Mouse (Mus musculus): ENCODE measurements at regions not wholly inside any gene's neighbourhood (a gene's known extent, or its start where the extent isn't known, plus 50 kb on each side); places are given as distances from the start of the nearest gene placed in this dataset.

DNA sequence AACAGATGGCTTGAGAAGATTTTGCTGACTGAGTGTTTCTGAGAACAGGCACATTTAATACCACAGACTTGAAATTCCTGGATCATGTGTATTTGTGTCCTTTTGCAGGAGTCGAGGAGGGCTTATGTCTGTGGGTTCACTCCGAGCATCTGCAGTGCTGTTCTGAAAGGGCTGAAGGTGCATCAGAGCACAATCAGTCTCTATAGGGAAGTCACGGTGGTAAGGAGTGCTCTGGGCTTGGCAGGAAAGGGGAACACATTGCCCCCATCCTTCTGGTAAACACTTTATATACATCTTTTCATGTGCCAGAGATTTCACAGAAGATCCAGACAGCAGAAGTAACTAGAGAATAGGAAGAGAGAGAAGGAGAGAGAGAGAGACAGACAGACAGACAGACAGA is 545.1 kb downstream of the Tmem38b start:
- Histone ChIP-seq H3K4me3 (ENCODE audit: control insufficient read depth in 1 of 2, insufficient read depth in 1 of 2, low read depth in 1 of 2, low read length in 2 of 2) (no peak overlapping the region), H3K9ac (ENCODE audit: low read length) (no peak overlapping the region), H3K9me3 (ENCODE audit: control insufficient read depth, low read length) (no peaks in the 10 kb centered on the region), H3K36me3 (ENCODE audit: control insufficient read depth, insufficient read depth, low read length) (no peaks in the 10 kb centered on the region), H3K4me1 (ENCODE audit: control insufficient read depth in 2 of 2, insufficient read depth in 2 of 2, low read length in 2 of 2) (peaks cover 13 to 18% of the 10 kb centered on the region in 2 experiments), H3K4me2 (ENCODE audit: low read length) (no peak overlapping the region), H3K27ac (replicated peaks in 1 of 2; ENCODE audit: control insufficient read depth in 1 of 2, insufficient read depth in 1 of 2, low read depth in 2 of 2, low read length in 2 of 2) (no peak overlapping the region), H3K27me3 (ENCODE audit: control insufficient read depth, insufficient read depth, low read length) (no peaks in the 10 kb centered on the region)
- ATAC-seq (ENCODE audit: insufficient number of reproducible peaks, insufficient read depth, low FRiP score, low read depth): no peak
- 66% methylated on average over 3 of the region's 3 CpGs for WGBS

DNA sequence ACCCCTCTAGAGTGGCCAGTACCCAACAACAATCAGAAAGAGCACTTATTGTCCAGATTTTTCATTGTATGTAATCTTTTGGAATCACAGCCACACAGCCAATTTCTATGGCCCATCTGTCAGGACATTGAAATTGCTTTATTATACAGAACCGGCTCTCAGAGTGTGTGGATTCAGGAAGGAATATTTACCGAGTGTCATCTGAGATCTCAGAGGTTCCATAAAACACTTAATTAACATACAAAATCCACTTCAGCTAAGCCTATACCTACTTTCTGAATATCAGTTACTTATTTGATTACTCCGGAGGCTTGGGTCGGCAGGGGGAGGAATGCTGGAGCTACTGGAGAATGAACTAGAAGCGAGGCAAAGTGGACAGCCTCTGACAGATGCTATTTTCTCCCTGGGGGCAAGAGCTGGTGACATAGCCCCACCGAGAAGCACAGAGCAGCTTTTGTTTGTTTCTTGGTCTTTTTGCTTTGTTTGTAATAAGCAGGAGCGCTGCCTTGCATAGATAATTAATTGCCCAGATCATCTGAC is 545.6 kb downstream of the Tmem38b start:
- Histone ChIP-seq H3K9ac (ENCODE audit: low read length) (no peak overlapping the region), H3K27ac (replicated peaks in 1 of 2; ENCODE audit: control insufficient read depth in 1 of 2, insufficient read depth in 1 of 2, low read depth in 2 of 2, low read length in 2 of 2) (no peak overlapping the region), H3K27me3 (ENCODE audit: control insufficient read depth, insufficient read depth, low read length) (no peaks in the 10 kb centered on the region), H3K9me3 (ENCODE audit: control insufficient read depth, low read length) (no peaks in the 10 kb centered on the region), H3K36me3 (ENCODE audit: control insufficient read depth, insufficient read depth, low read length) (no peaks in the 10 kb centered on the region), H3K4me1 (ENCODE audit: control insufficient read depth in 2 of 2, insufficient read depth in 2 of 2, low read length in 2 of 2) (peaks cover 13 to 18% of the 10 kb centered on the region in 2 experiments), H3K4me2 (ENCODE audit: low read length) (no peak overlapping the region), H3K4me3 (ENCODE audit: control insufficient read depth in 1 of 2, insufficient read depth in 1 of 2, low read depth in 1 of 2, low read length in 2 of 2) (no peak overlapping the region)
- no peak for ATAC-seq (ENCODE audit: insufficient number of reproducible peaks, insufficient read depth, low FRiP score, low read depth)
- 52% methylated on average over 7 of the region's 7 CpGs for WGBS

DNA sequence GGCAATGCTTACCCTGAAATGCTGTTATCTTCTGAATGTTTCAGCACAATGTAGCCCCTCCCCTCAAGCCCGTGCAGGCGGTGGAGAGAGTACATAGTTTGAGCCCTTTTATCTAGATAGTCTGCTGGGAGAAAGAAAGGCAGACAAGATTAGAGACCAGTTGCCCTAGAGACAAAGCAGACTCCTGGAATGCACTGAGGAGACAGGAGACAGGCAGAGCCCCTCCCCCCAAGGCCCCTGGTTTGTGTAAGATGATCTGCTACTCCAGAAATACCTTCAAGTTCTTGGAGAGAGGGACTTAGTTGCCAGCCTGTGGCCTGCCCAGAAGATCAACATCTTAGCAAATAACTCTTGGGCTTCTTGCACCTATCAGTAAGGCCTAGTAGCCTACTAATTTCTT is 547.8 kb downstream of the Tmem38b start:
- Histone ChIP-seq H3K27ac (replicated peaks in 1 of 2; ENCODE audit: control insufficient read depth in 1 of 2, insufficient read depth in 1 of 2, low read depth in 2 of 2, low read length in 2 of 2) (0 out of 4 replicates have a peak overlapping the region, but pooled peaks of 1 of the 2 experiments have one; percentile 1), H3K4me3 (ENCODE audit: control insufficient read depth in 1 of 2, insufficient read depth in 1 of 2, low read depth in 1 of 2, low read length in 2 of 2) (no peak overlapping the region), H3K36me3 (ENCODE audit: control insufficient read depth, insufficient read depth, low read length) (no peaks in the 10 kb centered on the region), H3K4me2 (ENCODE audit: low read length) (no peak overlapping the region), H3K9me3 (ENCODE audit: control insufficient read depth, low read length) (no peaks in the 10 kb centered on the region), H3K4me1 (ENCODE audit: control insufficient read depth in 2 of 2, insufficient read depth in 2 of 2, low read length in 2 of 2) (peaks cover 13 to 18% of the 10 kb centered on the region in 2 experiments), H3K27me3 (ENCODE audit: control insufficient read depth, insufficient read depth, low read length) (no peaks in the 10 kb centered on the region), H3K9ac (ENCODE audit: low read length) (no peak overlapping the region)
- no peak for ATAC-seq (ENCODE audit: insufficient number of reproducible peaks, insufficient read depth, low FRiP score, low read depth)
- 0% methylated on average over 2 of the region's 2 CpGs for WGBS

DNA sequence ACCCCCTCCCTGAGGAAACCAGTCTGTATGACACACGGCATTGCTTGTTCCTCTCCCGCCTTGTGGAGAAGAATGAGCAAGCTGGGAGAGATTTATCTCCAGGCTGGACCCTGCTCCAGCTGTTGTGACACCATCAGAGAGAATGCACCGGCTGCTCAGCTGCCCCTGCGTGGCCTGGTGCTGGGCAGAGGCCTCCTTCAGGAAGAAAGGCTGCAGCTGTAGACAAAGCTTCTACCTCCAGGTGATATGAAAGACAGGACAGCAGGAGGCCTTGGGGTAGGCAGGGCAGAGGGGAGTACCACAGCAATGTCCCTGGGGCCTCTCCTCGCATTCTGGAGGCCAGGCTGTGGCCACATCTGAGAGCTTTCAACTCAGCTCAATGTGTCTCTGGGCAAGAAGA is 548.6 kb downstream of the Tmem38b start:
- H3K9me3 ChIP-seq (ENCODE audit: control insufficient read depth, low read length): no peaks in the 10 kb centered on the region
- no peaks in the 10 kb centered on the region for H3K36me3 ChIP-seq (ENCODE audit: control insufficient read depth, insufficient read depth, low read length)
- no peak overlapping the region for H3K4me3 ChIP-seq (ENCODE audit: control insufficient read depth in 1 of 2, insufficient read depth in 1 of 2, low read depth in 1 of 2, low read length in 2 of 2)
- no peaks in the 10 kb centered on the region for H3K27me3 ChIP-seq (ENCODE audit: control insufficient read depth, insufficient read depth, low read length)
- ATAC-seq (ENCODE audit: insufficient number of reproducible peaks, insufficient read depth, low FRiP score, low read depth): peak; percentile 43; the same call in 1 of the 2 replicates
- 32% methylated on average over 5 of the region's 5 CpGs for WGBS
- no peak overlapping the region for H3K4me2 ChIP-seq (ENCODE audit: low read length)
- H3K9ac ChIP-seq (ENCODE audit: low read length): no peak overlapping the region
- peaks cover 13 to 18% of the 10 kb centered on the region in 2 experiments for H3K4me1 ChIP-seq (ENCODE audit: control insufficient read depth in 2 of 2, insufficient read depth in 2 of 2, low read length in 2 of 2)
- 0 out of 4 replicates have a peak overlapping the region, but pooled peaks of 1 of the 2 experiments have one; percentile 14 for H3K27ac ChIP-seq (replicated peaks in 1 of 2; ENCODE audit: control insufficient read depth in 1 of 2, insufficient read depth in 1 of 2, low read depth in 2 of 2, low read length in 2 of 2)

DNA sequence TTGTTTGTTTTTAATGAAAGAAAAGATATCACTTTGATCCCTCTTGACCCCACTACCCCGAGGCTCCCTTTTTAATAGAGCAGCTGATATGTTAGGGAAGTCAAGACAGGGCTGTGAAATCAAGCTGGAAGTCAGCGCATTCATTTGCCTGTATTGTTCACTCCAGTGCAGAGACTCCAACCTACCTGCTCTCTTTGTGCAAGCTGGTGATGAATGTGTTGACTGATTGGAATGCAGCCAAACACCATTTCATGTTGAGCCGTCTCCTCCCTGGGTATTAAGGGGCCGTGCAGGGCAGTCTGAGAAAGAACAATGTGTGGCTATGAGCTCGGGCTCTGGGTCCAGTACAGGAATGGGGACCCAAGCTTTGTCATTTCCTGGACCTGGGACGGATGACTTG is 557.4 kb upstream of the Zfp462 start:
- Histone ChIP-seq H3K4me2 (ENCODE audit: low read length) (no peak overlapping the region), H3K4me3 (ENCODE audit: control insufficient read depth in 1 of 2, insufficient read depth in 1 of 2, low read depth in 1 of 2, low read length in 2 of 2) (no peak overlapping the region), H3K27ac (replicated peaks in 1 of 2; ENCODE audit: control insufficient read depth in 1 of 2, insufficient read depth in 1 of 2, low read depth in 2 of 2, low read length in 2 of 2) (no peak overlapping the region), H3K4me1 (ENCODE audit: control insufficient read depth in 2 of 2, insufficient read depth in 2 of 2, low read length in 2 of 2) (peaks cover 3 to 4% of the 10 kb centered on the region in 2 experiments; a peak in 1 of 4 replicates), H3K9me3 (ENCODE audit: control insufficient read depth, low read length) (no peaks in the 10 kb centered on the region), H3K9ac (ENCODE audit: low read length) (no peak overlapping the region), H3K27me3 (ENCODE audit: control insufficient read depth, insufficient read depth, low read length) (no peaks in the 10 kb centered on the region), H3K36me3 (ENCODE audit: control insufficient read depth, insufficient read depth, low read length) (no peaks in the 10 kb centered on the region)
- WGBS: 15% methylated on average over 6 of the region's 6 CpGs
- no peak for ATAC-seq (ENCODE audit: insufficient number of reproducible peaks, insufficient read depth, low FRiP score, low read depth)

DNA sequence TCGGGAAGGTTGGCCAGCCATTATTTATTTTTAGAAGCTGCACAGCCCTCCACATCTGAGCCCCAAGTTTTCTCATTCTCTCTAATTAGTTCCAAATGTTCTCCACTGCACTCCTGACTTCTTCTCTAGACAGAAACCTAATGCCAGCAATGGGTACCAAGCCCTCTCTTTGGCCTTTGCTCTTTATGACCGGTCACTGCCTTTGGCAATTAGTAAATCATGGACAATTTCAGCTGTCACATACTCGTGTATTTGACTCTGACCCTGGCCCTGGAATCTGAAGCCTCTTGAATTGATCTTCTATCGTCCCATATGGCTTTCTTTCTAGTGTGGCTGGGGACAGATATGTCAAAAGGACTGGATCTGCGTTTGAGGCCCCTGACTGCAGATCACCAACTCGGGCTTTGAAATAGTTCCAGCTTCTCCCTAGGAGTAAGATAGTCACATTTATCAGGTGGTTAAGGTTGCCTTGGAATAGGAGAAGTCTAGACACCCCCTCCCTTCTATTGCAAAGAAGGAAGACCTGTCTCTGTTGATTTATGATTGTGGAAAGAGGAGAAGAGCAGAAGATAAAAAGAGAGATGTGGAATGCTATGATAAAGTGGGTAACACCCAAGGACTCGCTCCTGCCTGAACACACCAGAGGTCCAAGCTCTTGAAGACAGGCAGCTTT is 553.2 kb upstream of the Zfp462 start:
- 30% methylated on average over 7 of the region's 7 CpGs for WGBS
- Histone ChIP-seq H3K27ac (replicated peaks in 1 of 2; ENCODE audit: control insufficient read depth in 1 of 2, insufficient read depth in 1 of 2, low read depth in 2 of 2, low read length in 2 of 2) (no peak overlapping the region), H3K4me3 (ENCODE audit: control insufficient read depth in 1 of 2, insufficient read depth in 1 of 2, low read depth in 1 of 2, low read length in 2 of 2) (no peak overlapping the region), H3K9me3 (ENCODE audit: control insufficient read depth, low read length) (no peaks in the 10 kb centered on the region), H3K27me3 (ENCODE audit: control insufficient read depth, insufficient read depth, low read length) (no peaks in the 10 kb centered on the region), H3K9ac (ENCODE audit: low read length) (no peak overlapping the region), H3K4me2 (ENCODE audit: low read length) (no peak overlapping the region), H3K4me1 (ENCODE audit: control insufficient read depth in 2 of 2, insufficient read depth in 2 of 2, low read length in 2 of 2) (peaks cover 2 to 3% of the 10 kb centered on the region in 2 experiments; a peak in 1 of 4 replicates), H3K36me3 (ENCODE audit: control insufficient read depth, insufficient read depth, low read length) (no peaks in the 10 kb centered on the region)
- ATAC-seq (ENCODE audit: insufficient number of reproducible peaks, insufficient read depth, low FRiP score, low read depth): no peak

DNA sequence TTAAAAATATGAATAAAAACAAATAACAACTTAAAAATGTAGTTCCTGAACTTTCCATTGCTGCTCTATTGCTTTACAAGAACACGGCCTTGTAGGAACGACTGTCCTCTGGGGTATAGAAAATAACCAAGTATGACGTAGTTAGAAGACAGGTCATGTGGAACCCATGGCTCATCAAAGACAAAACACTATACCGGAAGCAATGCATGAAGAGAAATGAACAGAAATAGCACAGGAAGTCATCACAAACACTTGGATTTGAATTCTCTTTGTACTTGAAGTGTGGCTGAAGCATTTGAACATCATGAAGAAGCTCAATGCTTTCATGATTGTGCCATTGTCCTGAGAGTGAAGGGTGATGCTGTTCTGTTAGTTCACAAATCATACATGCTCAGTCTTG is 538.7 kb upstream of the Zfp462 start:
- Histone ChIP-seq H3K9ac (ENCODE audit: low read length) (no peak overlapping the region), H3K27ac (replicated peaks in 1 of 2; ENCODE audit: control insufficient read depth in 1 of 2, insufficient read depth in 1 of 2, low read depth in 2 of 2, low read length in 2 of 2) (no peak overlapping the region), H3K4me1 (ENCODE audit: control insufficient read depth in 2 of 2, insufficient read depth in 2 of 2, low read length in 2 of 2) (no peaks in the 10 kb centered on the region), H3K4me3 (ENCODE audit: control insufficient read depth in 1 of 2, insufficient read depth in 1 of 2, low read depth in 1 of 2, low read length in 2 of 2) (no peak overlapping the region), H3K27me3 (ENCODE audit: control insufficient read depth, insufficient read depth, low read length) (no peaks in the 10 kb centered on the region), H3K9me3 (ENCODE audit: control insufficient read depth, low read length) (no peaks in the 10 kb centered on the region), H3K36me3 (ENCODE audit: control insufficient read depth, insufficient read depth, low read length) (no peaks in the 10 kb centered on the region), H3K4me2 (ENCODE audit: low read length) (no peak overlapping the region)
- ATAC-seq (ENCODE audit: insufficient number of reproducible peaks, insufficient read depth, low FRiP score, low read depth): no peak
- WGBS: 81% methylated on average over 4 of the region's 4 CpGs

DNA sequence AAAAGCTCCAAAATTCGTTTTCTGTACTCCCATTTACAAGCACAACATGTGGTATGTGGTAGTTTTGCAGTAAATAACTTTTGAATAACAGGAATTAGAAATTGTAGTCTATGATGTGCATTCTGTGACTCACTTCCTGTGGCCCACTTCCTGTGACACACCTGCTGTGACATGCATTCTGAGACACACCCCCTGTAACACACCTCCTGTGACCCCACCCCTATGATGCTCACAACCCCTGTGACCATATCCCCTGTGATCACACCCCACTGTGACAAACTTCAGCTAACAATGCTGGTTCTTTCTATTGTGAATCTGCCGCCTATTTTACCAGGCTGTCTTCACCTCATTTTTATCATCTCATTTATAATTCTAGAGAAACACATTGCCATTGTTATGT is 536.9 kb upstream of the Zfp462 start:
- 54% methylated on average over 2 of the region's 2 CpGs for WGBS
- no peak overlapping the region for H3K4me3 ChIP-seq (ENCODE audit: control insufficient read depth in 1 of 2, insufficient read depth in 1 of 2, low read depth in 1 of 2, low read length in 2 of 2)
- H3K36me3 ChIP-seq (ENCODE audit: control insufficient read depth, insufficient read depth, low read length): no peaks in the 10 kb centered on the region
- no peak overlapping the region for H3K4me2 ChIP-seq (ENCODE audit: low read length)
- no peak for ATAC-seq (ENCODE audit: insufficient number of reproducible peaks, insufficient read depth, low FRiP score, low read depth)
- no peaks in the 10 kb centered on the region for H3K27me3 ChIP-seq (ENCODE audit: control insufficient read depth, insufficient read depth, low read length)
- H3K9ac ChIP-seq (ENCODE audit: low read length): no peak overlapping the region
- H3K9me3 ChIP-seq (ENCODE audit: control insufficient read depth, low read length): no peaks in the 10 kb centered on the region
- no peaks in the 10 kb centered on the region for H3K4me1 ChIP-seq (ENCODE audit: control insufficient read depth in 2 of 2, insufficient read depth in 2 of 2, low read length in 2 of 2)
- H3K27ac ChIP-seq (replicated peaks in 1 of 2; ENCODE audit: control insufficient read depth in 1 of 2, insufficient read depth in 1 of 2, low read depth in 2 of 2, low read length in 2 of 2): no peak overlapping the region
